ENCODE assay signal across 11 mouse cellular contexts in the genomic region with DNA sequence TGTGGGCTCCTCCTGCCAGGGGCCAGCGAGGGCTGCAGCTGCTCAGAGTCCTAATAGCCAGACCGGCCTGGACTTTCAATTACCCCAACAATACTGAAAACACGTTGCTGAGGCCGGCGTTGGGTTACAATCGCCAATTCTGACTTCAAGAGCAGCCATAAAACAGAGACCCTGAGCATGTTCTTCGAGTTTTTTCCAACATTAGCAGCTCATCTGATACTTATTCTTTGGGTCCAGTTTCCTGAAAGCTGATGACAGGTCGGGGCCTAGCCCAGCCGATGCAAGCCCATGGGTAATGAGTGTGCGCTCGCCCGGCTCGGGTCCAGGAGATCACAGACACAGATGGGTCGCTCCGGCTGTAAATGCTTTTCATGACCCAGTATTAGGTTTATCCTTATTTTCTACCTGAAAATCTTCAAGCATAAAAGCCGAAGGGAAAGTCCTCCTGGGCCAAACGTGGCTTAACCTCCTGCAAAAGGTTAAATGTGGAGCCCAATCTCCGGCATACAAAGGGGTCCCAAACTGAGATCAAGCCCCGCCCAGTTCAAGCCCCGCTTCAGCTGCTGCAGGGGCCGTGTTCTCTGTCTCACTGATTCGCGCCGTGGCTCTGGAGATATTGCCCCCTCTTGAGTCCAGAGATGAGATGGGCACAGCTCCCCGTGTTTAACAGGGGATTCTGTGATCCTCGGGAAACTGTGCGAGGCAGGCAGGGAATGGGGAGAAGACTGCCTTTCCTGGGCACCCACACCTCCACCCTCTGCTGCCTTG.
DNase-seq lines count a peak whose midpoint lies in the region; ATAC-seq and TF ChIP-seq lines count a peak whose summit lies in the region.
"Had no signal": no experiment of that assay in that cellular context is flagged by ENCODE, and none has a peak within 500 bp of the region (broad histone marks: within the 10 kb centered on the region; RNA-seq: fewer than 3 reads in every experiment).

No protein-coding gene starts in this region.

- no peak overlapping the region for H3K4me2 ChIP-seq in forebrain, embryonic 13.5 days
- H3K4me2 ChIP-seq in intestine, postnatal 0 days (replicated peaks; ENCODE audit: low read depth) = no peak overlapping the region
- no peak overlapping the region for H3K4me2 ChIP-seq in intestine, embryonic 16.5 days (ENCODE audit: low read depth, low read length)
- H3K4me2 ChIP-seq in embryonic facial prominence, embryonic 11.5 days (ENCODE audit: low read depth, low read length) = peak overlapping the region; percentile 6; the same call in 1 of the 2 replicates
- no peak overlapping the region for H3K4me2 ChIP-seq in midbrain, embryonic 14.5 days (ENCODE audit: low read length)
- H3K4me2 ChIP-seq: liver, embryonic 13.5 days had no signal

- 0 out of 2 replicates have a peak, but pooled peaks have one; percentile 6 for TF ChIP-seq CTCF in intestine, postnatal 0 days (IDR thresholded peaks at IDR 0.05; ENCODE audit: low read depth)

- H3K36me3 ChIP-seq in forebrain, embryonic 10.5 days (replicated peaks) = no peaks in the 10 kb centered on the region
- H3K36me3 ChIP-seq in forebrain, embryonic 13.5 days (ENCODE audit: poor library complexity, severe bottlenecking) = no peaks in the 10 kb centered on the region
- H3K36me3 ChIP-seq in intestine, postnatal 0 days (ENCODE audit: control insufficient read depth, insufficient read depth) = no peaks in the 10 kb centered on the region
- no peaks in the 10 kb centered on the region for H3K36me3 ChIP-seq in intestine, embryonic 16.5 days (ENCODE audit: control insufficient read depth, insufficient read depth, low read length)
- no peaks in the 10 kb centered on the region for H3K36me3 ChIP-seq in embryonic facial prominence, embryonic 11.5 days (replicated peaks; ENCODE audit: control insufficient read depth, insufficient read depth, low read depth, low read length)
- no peaks in the 10 kb centered on the region for H3K36me3 ChIP-seq in midbrain, embryonic 14.5 days (ENCODE audit: control insufficient read depth, insufficient read depth, low read length)
- H3K36me3 ChIP-seq: liver, embryonic 13.5 days had no signal

- H3K4me1 ChIP-seq in forebrain, embryonic 10.5 days = peaks cover 17% of the 10 kb centered on the region
- H3K4me1 ChIP-seq in forebrain, embryonic 13.5 days = no peaks in the 10 kb centered on the region
- H3K4me1 ChIP-seq in intestine, postnatal 0 days (replicated peaks; ENCODE audit: control insufficient read depth, insufficient read depth, low read length) = no peaks in the 10 kb centered on the region
- no peaks in the 10 kb centered on the region for H3K4me1 ChIP-seq in intestine, embryonic 16.5 days (ENCODE audit: control insufficient read depth, insufficient read depth, low read length)
- H3K4me1 ChIP-seq in embryonic facial prominence, embryonic 11.5 days (ENCODE audit: control insufficient read depth, insufficient read depth, low read length) = no peaks in the 10 kb centered on the region
- H3K4me1 ChIP-seq in midbrain, embryonic 14.5 days (ENCODE audit: control insufficient read depth, insufficient read depth, low read length) = no peaks in the 10 kb centered on the region
- H3K4me1 ChIP-seq: liver, embryonic 13.5 days had no signal

- H3K27ac ChIP-seq in forebrain, embryonic 10.5 days = peak overlapping the region; percentile 21
- H3K27ac ChIP-seq in forebrain, embryonic 13.5 days = no peak overlapping the region
- H3K27ac ChIP-seq in intestine, postnatal 0 days (ENCODE audit: low read depth, low read length) = no peak overlapping the region
- H3K27ac ChIP-seq in intestine, embryonic 16.5 days (ENCODE audit: low read length) = no peak overlapping the region
- no peak overlapping the region for H3K27ac ChIP-seq in embryonic facial prominence, embryonic 11.5 days (replicated peaks; ENCODE audit: low read depth, low read length)
- no peak overlapping the region for H3K27ac ChIP-seq in midbrain, embryonic 14.5 days (replicated peaks; ENCODE audit: low read depth, low read length)
- H3K27ac ChIP-seq: liver, embryonic 13.5 days had no signal

- H3K4me3 ChIP-seq in forebrain, embryonic 10.5 days = peak overlapping the region; percentile 24; the same call in 1 of the 2 replicates
- no peak overlapping the region for H3K4me3 ChIP-seq in forebrain, embryonic 13.5 days
- H3K4me3 ChIP-seq in intestine, postnatal 0 days (ENCODE audit: low read depth, low read length) = no peak overlapping the region
- no peak overlapping the region for H3K4me3 ChIP-seq in intestine, embryonic 16.5 days (ENCODE audit: low read length)
- H3K4me3 ChIP-seq in embryonic facial prominence, embryonic 11.5 days (ENCODE audit: low read depth, low read length) = no peak overlapping the region
- H3K4me3 ChIP-seq in midbrain, embryonic 14.5 days (replicated peaks; ENCODE audit: low read depth, low read length) = no peak overlapping the region
- H3K4me3 ChIP-seq: liver, embryonic 13.5 days had no signal

- no peak overlapping the region for H3K9ac ChIP-seq in forebrain, embryonic 13.5 days
- H3K9ac ChIP-seq in intestine, postnatal 0 days (ENCODE audit: low read depth, low read length) = no peak overlapping the region
- no peak overlapping the region; the same call in 1 of the 2 replicates for H3K9ac ChIP-seq in intestine, embryonic 16.5 days (ENCODE audit: low read depth, low read length)
- H3K9ac ChIP-seq in embryonic facial prominence, embryonic 11.5 days (replicated peaks; ENCODE audit: low read length) = 0 out of 2 replicates have a peak overlapping the region, but pooled peaks have one; percentile 15
- H3K9ac ChIP-seq in midbrain, embryonic 14.5 days (replicated peaks; ENCODE audit: low read length) = no peak overlapping the region
- H3K9ac ChIP-seq: liver, embryonic 13.5 days had no signal

- no peak for ATAC-seq in forebrain, embryonic 13.5 days
- ATAC-seq in intestine, postnatal 0 days = no peak
- ATAC-seq in intestine, embryonic 16.5 days = no peak
- ATAC-seq in embryonic facial prominence, embryonic 11.5 days (replicated peaks; ENCODE audit: insufficient number of reproducible peaks, low FRiP score, low TSS enrichment, low read depth) = no peak
- no peak for ATAC-seq in midbrain, embryonic 14.5 days (ENCODE audit: low FRiP score, low TSS enrichment)

- peaks cover 48% of the 10 kb centered on the region for H3K27me3 ChIP-seq in forebrain, embryonic 10.5 days (ENCODE audit: poor library complexity, severe bottlenecking)
- peaks cover 13% of the 10 kb centered on the region for H3K27me3 ChIP-seq in forebrain, embryonic 13.5 days
- H3K27me3 ChIP-seq in intestine, postnatal 0 days (replicated peaks; ENCODE audit: control insufficient read depth, insufficient read depth, low read length) = no peaks in the 10 kb centered on the region
- H3K27me3 ChIP-seq in intestine, embryonic 16.5 days (replicated peaks; ENCODE audit: control insufficient read depth, insufficient read depth, low read length) = no peaks in the 10 kb centered on the region
- H3K27me3 ChIP-seq in embryonic facial prominence, embryonic 11.5 days (ENCODE audit: control insufficient read depth, insufficient read depth, low read length) = no peaks in the 10 kb centered on the region
- no peaks in the 10 kb centered on the region for H3K27me3 ChIP-seq in midbrain, embryonic 14.5 days (ENCODE audit: control insufficient read depth, insufficient read depth, low read length)

- H3K9me3 ChIP-seq in forebrain, embryonic 10.5 days = no peaks in the 10 kb centered on the region
- H3K9me3 ChIP-seq in forebrain, embryonic 13.5 days (replicated peaks) = no peaks in the 10 kb centered on the region
- no peaks in the 10 kb centered on the region for H3K9me3 ChIP-seq in intestine, postnatal 0 days (ENCODE audit: control insufficient read depth)
- no peaks in the 10 kb centered on the region for H3K9me3 ChIP-seq in intestine, embryonic 16.5 days (ENCODE audit: control insufficient read depth, low read length)
- H3K9me3 ChIP-seq in embryonic facial prominence, embryonic 11.5 days (replicated peaks; ENCODE audit: control insufficient read depth, low read length) = no peaks in the 10 kb centered on the region
- no peaks in the 10 kb centered on the region for H3K9me3 ChIP-seq in midbrain, embryonic 14.5 days (ENCODE audit: control insufficient read depth, low read length)
- H3K9me3 ChIP-seq: liver, embryonic 13.5 days had no signal

- 55% methylated on average over 27 of the region's 27 CpGs for WGBS in forebrain, embryonic 10.5 days
- WGBS in forebrain, embryonic 13.5 days = 48% methylated on average over 27 of the region's 27 CpGs
- 57% methylated on average over 27 of the region's 27 CpGs for WGBS in intestine, postnatal 0 days
- WGBS in intestine, embryonic 16.5 days = 49% methylated on average over 27 of the region's 27 CpGs
- WGBS in embryonic facial prominence, embryonic 11.5 days = 35% methylated on average over 27 of the region's 27 CpGs
- 49% methylated on average over 27 of the region's 27 CpGs for WGBS in midbrain, embryonic 14.5 days

- no peak for DNase-seq in forebrain, embryonic 10.5 days (ENCODE audit: extremely low spot score, low spot score)
- peak; percentile 57 for DNase-seq in embryonic facial prominence, embryonic 11.5 days (ENCODE audit: low spot score)
- peak; percentile 43 for DNase-seq in midbrain, embryonic 14.5 days
- DNase-seq in cerebellum, adult 8-10 months = no peak
- no peak for DNase-seq in left cerebral cortex, adult 9 months (ENCODE audit: low spot score in 2 of 2)
- DNase-seq: cerebellum, adult 9-11 months; kidney, postnatal 4 days; liver, embryonic 13.5 days had no signal

Comparison
In these comparisons a context has a peak if more than half of its experiments do, and no peak if none do; other contexts are left out.
1. DNase-seq: peak in embryonic facial prominence, embryonic 11.5 days (single experiment) and midbrain, embryonic 14.5 days (single experiment); none in forebrain, embryonic 10.5 days (single experiment), cerebellum, adult 8-10 months (single experiment) and left cerebral cortex, adult 9 months (0 of 2).